Mouse (Mus musculus): ENCODE results near the gene Dusp10. TPM values are rescaled to one million over a fixed set of nuclear protein-coding genes. Genes with fewer than 3 reads are reported as not detected.

Gene Dusp10
- total RNA-seq, 2 experiments from 2014 or later, result 1.4 to 5.8 TPM

GRCm38 (mm10) chr1:184027039-184027438, 13.9 kb downstream of the Dusp10 start:
- ATAC-seq (replicated peaks; ENCODE audit: poor library complexity, severe bottlenecking), result peak; percentile 61

- no peak for ATAC-seq (replicated peaks; ENCODE audit: poor library complexity, severe bottlenecking)
Observed at GRCm38 (mm10) chr1:184030070-184030802, 17.1 kb downstream of the Dusp10 start.

- no peak for ATAC-seq (replicated peaks; ENCODE audit: poor library complexity, severe bottlenecking)
Observed at GRCm38 (mm10) chr1:184032682-184033389, 19.7 kb downstream of the Dusp10 start.

GRCm38 (mm10) chr1:184033390-184034010, 20.4 kb downstream of the Dusp10 start:
- peak; percentile 49 for ATAC-seq (replicated peaks; ENCODE audit: poor library complexity, severe bottlenecking)

- peak; percentile 89 for ATAC-seq (replicated peaks; ENCODE audit: poor library complexity, severe bottlenecking)
Observed at GRCm38 (mm10) chr1:184034011-184034557, 21.0 kb downstream of the Dusp10 start, which contains the start of gene 1700056E22Rik. TSS of gene 1700056E22Rik (minus strand) at chr1:184034301.

GRCm38 (mm10) chr1:184034741-184035181, 21.7 kb downstream of the Dusp10 start:
- ATAC-seq (replicated peaks; ENCODE audit: poor library complexity, severe bottlenecking), result no peak

GRCm38 (mm10) chr1:184035346-184035903, 22.3 kb downstream of the Dusp10 start:
- ATAC-seq (replicated peaks; ENCODE audit: poor library complexity, severe bottlenecking), result no peak

GRCm38 (mm10) chr1:184037802-184038201, 24.7 kb downstream of the Dusp10 start:
- no peak for ATAC-seq (replicated peaks; ENCODE audit: poor library complexity, severe bottlenecking)

- no peak for ATAC-seq (replicated peaks; ENCODE audit: poor library complexity, severe bottlenecking)
Observed at GRCm38 (mm10) chr1:184039301-184039700, 26.2 kb downstream of the Dusp10 start.

- no peak for ATAC-seq (replicated peaks; ENCODE audit: poor library complexity, severe bottlenecking)
Observed at GRCm38 (mm10) chr1:184040181-184040580, 27.1 kb downstream of the Dusp10 start.

GRCm38 (mm10) chr1:184040906-184041305, 27.8 kb downstream of the Dusp10 start:
- no peak for ATAC-seq (replicated peaks; ENCODE audit: poor library complexity, severe bottlenecking)

- ATAC-seq (replicated peaks; ENCODE audit: poor library complexity, severe bottlenecking), result no peak
Observed at GRCm38 (mm10) chr1:184041778-184042573, 28.9 kb downstream of the Dusp10 start.

- ATAC-seq (replicated peaks; ENCODE audit: poor library complexity, severe bottlenecking), result no peak
Observed at GRCm38 (mm10) chr1:184042745-184043144, 29.6 kb downstream of the Dusp10 start.

- no peak for ATAC-seq (replicated peaks; ENCODE audit: poor library complexity, severe bottlenecking)
Observed at GRCm38 (mm10) chr1:184043391-184043790, 30.3 kb downstream of the Dusp10 start.

GRCm38 (mm10) chr1:184046070-184046677, 33.1 kb downstream of the Dusp10 start:
- peak; percentile 45 for ATAC-seq (replicated peaks; ENCODE audit: poor library complexity, severe bottlenecking)

GRCm38 (mm10) chr1:184047818-184048217, 34.7 kb downstream of the Dusp10 start:
- no peak for ATAC-seq (replicated peaks; ENCODE audit: poor library complexity, severe bottlenecking)

- peak; percentile 73 for ATAC-seq (replicated peaks; ENCODE audit: poor library complexity, severe bottlenecking)
Observed at GRCm38 (mm10) chr1:184048675-184049418, 35.7 kb downstream of the Dusp10 start.

GRCm38 (mm10) chr1:184051286-184051685, 38.2 kb downstream of the Dusp10 start:
- no peak for ATAC-seq (replicated peaks; ENCODE audit: poor library complexity, severe bottlenecking)

GRCm38 (mm10) chr1:184051824-184052223, 38.7 kb downstream of the Dusp10 start:
- ATAC-seq (replicated peaks; ENCODE audit: poor library complexity, severe bottlenecking), result no peak

Data from granulocyte monocyte progenitor cell, adult 5-6 weeks (primary cell).